Mouse (Mus musculus): Measurements from ENCODE around the gene 4933428M09Rik.
"Not testable (repeated sequence)": the region's sequence is repeated elsewhere in the genome, so short reads cannot be mapped to it uniquely, and the experiment has no call there.

4933428M09Rik gene

DNA sequence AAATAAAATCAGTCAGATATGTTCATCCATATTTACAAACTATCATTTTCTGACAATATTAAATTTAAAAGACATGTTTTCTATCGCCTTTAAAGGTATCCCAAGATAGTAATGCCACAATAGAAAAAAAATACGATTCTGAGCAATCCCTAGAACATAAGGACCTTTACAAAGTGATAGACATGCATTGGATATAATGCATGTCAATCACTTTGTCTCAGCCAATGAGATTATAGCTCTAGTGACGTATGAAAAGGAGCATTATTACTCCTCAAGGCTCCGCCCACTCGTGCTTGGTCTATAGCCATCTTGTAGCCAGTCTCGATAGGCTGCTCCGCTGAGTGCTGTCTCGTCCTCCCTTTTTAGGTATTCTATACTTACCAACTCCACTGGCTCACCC, at the start of gene 4933428M09Rik:
Gene 4933428M09Rik (plus strand): TSS at position 301 of the 400 bp plus-strand sequence.
- in situ Hi-C loops (cut with MboI; ENCODE audit: low sequenced_read_pairs), result no loop called here

DNA sequence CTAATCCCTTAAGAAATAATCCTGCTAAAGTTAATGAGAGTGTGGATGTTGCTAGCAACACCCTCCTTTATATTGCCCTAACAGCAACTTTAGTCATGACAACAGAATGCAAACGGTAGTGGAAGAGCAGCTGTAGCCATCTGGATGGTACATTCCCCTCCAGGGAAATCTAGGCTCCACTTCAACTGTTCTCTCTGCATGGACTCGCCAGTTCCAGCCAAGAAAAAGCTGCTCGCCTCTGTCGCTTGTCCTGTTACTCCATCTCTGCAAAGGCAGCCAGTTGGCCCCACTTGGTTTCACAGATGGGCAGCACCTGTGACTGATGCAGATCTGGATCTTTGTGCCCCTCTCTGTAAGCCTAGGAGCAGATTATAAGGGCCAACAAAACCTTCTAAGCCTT, 45.0 kb upstream of the 4933428M09Rik start:
- in situ Hi-C loops (cut with MboI; ENCODE audit: low sequenced_read_pairs), result no loop called here

DNA sequence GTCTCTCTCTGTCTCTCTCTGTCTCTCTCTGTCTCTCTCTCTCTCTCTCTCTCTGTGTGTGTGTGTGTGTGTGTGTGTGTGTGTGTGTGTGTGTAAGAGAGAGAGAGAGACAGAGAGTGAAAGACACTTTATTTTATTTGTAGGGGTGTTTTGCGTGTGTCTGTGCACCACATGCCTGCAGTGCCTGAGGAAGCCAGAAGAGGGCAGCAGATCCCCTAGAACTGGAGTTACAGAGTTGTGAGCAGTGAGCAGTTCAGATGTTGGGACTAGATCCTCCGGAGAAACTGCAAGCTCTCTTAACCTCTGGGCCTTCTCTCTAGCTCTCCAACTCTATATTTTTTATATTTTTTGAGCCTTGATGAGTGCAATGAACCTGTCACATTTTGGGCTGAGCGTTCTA, 12.5 kb downstream of the 4933428M09Rik start:
- in situ Hi-C loops (cut with MboI; ENCODE audit: low sequenced_read_pairs), result not testable (repeated sequence)

DNA sequence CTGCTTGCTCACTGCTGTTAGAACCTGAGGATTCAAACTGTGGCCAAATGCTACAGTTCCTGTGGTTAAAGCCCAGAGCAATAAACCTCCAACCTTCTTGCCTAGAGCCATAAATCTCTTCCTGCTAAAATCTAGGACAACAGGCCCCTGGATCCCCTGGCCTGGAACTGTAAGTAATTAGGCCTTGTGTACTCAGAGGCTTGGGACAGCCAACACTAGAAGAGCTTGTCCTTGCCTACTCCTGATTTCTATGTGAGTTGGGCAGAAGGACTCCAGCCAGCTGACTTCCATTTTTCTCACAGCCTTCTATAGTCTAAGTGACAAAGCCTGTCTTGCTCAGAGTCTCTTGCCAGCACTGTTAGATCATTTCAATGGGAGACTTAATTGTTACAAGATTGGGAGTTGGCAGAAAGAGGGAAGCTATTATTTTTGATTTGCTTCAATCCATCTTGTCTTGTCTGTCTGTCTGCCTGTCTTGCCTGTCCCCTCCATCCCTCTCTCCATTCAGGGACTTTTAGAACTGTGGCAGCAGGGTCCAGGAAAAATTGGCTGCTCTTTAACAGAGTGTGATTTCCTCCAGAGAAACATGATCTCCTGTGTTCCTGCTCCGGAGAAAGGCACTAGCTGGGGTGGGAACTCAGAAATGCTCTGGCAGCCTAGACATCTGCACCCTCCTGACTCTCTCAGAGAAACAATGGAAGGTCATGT, 15.7 kb downstream of the 4933428M09Rik start:
- in situ Hi-C loops (cut with MboI; ENCODE audit: low sequenced_read_pairs), result no loop called here

DNA sequence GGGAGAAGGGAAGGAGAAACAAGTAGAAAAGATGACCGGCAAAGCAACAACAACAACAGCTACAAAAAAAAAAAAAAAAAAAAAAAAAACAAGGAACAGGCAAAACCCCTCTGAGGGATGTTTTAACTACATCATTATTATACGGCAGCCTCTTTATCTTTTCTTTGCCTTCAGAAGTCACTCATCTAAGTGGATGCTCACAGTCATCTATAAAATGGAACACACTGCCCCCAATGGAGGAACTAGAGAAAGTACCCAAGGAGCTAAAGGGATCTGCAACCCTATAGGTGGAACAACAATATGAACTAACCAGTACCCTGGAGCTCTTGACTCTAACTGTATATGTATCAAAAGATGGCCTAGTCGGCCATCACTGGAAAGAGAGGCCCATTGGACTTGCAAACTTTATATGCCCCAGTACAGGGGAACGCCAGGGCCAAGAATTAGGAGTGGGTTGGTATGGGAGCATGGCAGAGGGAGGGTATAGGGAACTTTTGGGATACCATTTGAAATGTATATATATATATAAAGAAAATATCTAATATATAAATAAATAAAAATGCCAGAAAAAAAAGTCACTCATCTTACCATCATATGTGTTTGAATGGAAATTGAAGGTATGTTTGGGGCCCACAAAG, 30.3 kb downstream of the 4933428M09Rik start:
- in situ Hi-C loops (cut with MboI; ENCODE audit: low sequenced_read_pairs), result not testable (repeated sequence)

DNA sequence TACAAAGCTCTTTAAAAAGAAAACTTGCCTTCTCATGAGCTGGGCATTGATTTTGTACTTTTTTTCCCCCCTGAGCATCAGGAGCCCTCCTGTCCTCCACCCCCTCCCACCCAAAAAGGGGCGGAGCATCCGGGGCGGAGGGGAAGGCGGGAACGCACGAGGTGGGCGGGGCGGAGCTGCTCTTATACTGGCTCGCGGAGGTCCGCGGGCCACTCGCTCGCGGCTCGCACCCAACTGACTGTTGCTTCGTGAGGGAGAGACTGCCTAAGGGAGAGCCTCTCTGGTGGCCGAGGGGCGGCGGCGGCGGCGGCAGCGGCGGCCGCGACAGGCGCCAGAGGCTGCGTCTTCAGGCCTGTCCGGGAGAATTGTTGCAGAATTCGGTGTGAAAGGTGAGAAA, 30.8 kb downstream of the 4933428M09Rik start, which contains the start of gene Mum1l1:
Gene Mum1l1 (plus strand): TSS at position 214 of the 397 bp plus-strand sequence.
- in situ Hi-C loops (cut with MboI; ENCODE audit: low sequenced_read_pairs), result no loop called here

DNA sequence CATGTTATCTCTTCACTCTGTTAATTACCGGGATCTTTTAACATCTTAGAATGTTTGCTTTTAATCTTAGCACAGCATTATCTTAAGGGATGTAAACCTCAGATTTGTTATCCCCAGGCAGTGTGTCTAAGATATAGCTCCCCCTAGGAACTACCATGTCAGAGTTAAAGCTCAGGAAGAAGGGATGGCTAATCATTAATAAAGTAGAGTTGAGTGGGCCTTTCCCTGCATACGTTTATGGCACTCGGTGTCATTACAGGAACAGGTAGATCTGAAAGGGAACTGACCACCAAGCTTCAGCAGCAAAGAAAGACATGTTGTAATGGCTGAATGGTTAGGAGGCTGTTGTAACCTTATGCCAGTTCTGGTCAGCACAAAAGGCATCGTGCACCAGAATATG, 35.7 kb downstream of the 4933428M09Rik start:
- in situ Hi-C loops (cut with MboI; ENCODE audit: low sequenced_read_pairs), result no loop called here

DNA sequence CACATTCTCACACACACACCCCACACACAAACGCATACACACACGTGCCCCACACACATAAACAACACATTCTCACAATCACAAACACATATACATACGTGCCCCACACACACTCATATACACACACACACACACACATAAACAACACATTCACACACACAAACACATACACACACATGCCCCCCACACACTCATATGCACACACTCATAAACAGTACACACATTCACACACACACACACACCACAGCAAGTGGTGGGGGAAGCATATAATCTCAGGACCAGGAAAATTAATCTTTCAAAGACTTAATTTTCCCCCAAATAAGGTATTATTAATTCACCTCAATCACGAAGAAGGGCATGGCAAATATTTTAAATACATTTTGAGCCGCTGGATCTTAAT, 37.4 kb downstream of the 4933428M09Rik start:
- in situ Hi-C loops (cut with MboI; ENCODE audit: low sequenced_read_pairs), result no loop called here

DNA sequence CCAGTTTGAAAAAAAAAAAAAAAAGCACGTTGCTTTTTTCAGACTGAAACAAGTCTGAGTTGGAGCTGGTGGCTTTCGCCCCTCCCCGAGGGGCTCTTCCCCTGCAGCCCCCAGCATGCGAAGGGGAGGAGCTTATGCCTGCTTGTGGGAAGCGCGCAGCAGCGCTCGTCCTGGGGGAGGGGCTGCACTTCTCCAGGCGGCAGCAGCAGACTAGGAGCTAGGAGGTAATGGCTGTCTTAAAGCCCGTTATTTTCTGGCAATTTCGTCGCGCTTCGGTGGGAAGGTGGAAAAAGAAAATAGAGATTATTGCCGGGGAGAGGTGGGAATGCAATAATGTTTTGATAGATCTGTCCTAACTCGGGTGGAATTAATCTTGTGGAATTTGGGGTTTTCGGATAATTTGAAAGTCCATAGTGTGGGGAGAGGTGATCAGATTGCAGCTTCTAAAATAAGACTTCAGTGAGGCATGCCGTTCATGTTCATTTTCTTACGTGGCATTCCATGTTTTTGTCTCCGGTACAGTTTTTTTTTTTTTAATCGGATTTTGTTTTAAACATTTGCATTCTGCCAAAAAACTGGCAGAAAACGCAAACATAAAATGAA, 38.1 kb downstream of the 4933428M09Rik start:
- in situ Hi-C loops (cut with MboI; ENCODE audit: low sequenced_read_pairs), result no loop called here

DNA sequence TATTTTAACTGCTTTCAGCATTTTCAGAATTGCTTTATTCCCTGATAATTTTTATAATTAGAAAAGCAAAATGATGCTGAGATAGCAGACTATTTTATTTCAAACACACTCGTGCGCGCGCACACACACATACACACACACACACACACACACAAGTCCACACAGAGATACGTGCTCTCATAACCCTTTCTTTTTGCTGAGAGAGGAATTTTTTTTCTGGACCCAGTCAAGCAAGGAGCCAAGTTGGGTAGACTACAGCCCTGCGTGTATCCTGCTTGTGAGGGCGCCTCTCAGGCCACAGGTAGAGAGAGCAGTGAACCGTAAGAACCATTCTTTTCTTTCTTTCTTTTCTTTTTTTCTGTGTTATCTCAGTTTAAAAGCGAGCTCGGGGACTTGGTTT, 38.7 kb downstream of the 4933428M09Rik start:
- in situ Hi-C loops (cut with MboI; ENCODE audit: low sequenced_read_pairs), result no loop called here

DNA sequence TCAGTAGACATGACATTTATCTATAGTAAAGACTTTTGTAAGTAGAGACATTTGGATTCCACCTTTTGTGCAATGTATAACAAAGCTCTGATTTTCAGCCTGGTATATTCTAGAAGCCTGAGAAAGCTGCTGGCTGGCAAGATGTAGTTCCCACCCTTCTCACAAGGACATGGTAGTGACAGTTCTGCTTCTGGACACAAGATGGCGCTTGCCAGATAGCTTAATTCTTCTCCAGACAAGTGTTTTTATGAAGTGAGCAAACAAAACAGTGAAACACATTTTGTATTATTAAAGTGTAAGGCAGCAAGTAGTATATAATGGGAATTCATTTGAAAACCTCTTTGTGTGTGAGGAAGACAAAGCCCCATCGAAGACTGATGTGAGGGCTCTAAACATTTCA, 40.0 kb downstream of the 4933428M09Rik start:
- in situ Hi-C loops (cut with MboI; ENCODE audit: low sequenced_read_pairs), result no loop called here

DNA sequence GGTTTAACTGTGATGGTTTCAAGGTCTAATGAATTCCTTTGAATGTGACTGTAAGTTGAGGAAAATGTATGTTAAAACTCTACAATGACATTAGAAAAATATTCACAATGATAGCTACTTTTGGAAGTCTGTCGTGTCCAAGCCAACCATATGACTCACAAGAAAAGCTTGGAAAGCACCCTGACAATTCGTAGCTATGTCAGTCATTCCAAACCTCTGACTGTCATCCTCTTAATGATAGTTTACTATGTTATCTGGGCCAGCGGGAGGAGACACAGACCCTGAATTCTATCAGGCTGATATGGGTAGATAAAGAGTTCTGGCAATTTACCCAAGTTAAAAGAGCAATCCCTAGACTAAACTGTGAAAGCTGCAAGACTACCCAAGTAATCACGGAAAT, 41.8 kb downstream of the 4933428M09Rik start:
- in situ Hi-C loops (cut with MboI; ENCODE audit: low sequenced_read_pairs), result no loop called here

DNA sequence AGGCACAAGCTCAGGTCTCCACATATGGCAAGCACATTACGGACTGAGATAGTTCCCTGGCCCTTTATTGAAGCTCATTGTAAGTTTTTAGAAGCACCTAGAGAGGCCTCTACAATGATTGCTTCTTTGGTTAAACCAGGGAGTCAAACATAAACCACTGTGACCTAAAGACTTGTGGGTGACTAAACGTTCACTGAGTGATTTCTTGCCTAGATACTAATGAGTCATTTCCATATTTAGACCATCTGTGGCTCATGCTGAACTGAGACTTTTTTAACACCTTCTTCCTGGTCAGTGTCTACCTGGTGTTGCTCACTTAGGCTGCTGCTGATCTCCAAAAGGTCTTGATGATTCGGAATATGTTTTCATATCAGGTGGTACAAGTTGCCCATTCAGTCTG, 42.9 kb downstream of the 4933428M09Rik start:
- in situ Hi-C loops (cut with MboI; ENCODE audit: low sequenced_read_pairs), result no loop called here

All from CH12F3 (cell line).